Mouse (Mus musculus): ENCODE data around the gene Dgat2. TPM values are rescaled to one million over a fixed set of nuclear protein-coding genes. Genes with fewer than 3 reads are reported as not detected.

Gene Dgat2
- polyA plus RNA-seq, 1 experiment from 2014 or later, result 10.6 TPM

DNA sequence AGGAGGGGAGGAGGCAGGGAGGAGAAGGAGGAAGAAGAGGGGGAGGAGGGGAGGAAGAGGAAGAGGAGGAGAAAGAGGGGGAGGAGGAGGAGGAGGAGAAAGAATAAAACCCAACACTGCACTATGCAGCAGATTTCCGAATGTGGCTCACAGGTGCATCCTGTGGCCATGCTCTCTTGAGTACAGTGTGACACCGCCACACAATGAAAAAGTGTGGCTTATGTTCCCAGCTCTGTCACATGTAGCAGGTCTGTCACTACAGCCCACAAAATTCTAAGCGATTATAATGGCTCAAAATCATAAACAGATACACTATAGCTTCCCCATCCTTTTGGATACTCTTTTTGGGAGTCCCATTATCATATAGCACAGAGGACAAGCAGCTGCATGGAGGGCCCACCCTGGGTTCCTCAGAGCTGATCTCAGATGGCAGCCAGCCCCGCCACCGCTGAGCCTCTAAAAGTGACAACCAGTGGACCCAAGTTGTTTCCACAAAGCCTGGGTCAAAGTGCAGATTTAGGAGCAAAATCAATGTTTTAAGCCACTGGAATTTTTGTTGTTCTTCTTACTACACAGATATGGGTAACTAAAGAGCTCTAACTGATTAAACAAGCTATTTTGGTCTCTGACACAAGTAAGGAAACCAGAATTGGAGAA is 61.5 kb downstream of the Dgat2 start:
- Histone ChIP-seq H3K27ac (replicated peaks; ENCODE audit: low read depth, low read length) (no peak overlapping the region), H3K36me3 (ENCODE audit: control insufficient read depth, insufficient read depth, low read length) (peaks cover 3% of the 10 kb centered on the region; the same call in 1 of the 2 replicates), H3K4me3 (ENCODE audit: low read depth, low read length) (no peak overlapping the region), H3K27me3 (ENCODE audit: control insufficient read depth, insufficient read depth, low read length) (no peaks in the 10 kb centered on the region), H3K9me3 (ENCODE audit: control insufficient read depth, low read length) (no peaks in the 10 kb centered on the region), H3K9ac (ENCODE audit: low read length) (no peak overlapping the region), H3K4me2 (ENCODE audit: low read depth, severe bottlenecking) (no peak overlapping the region), H3K4me1 (ENCODE audit: control insufficient read depth, insufficient read depth, low read length) (no peaks in the 10 kb centered on the region)
- ATAC-seq (ENCODE audit: insufficient number of reproducible peaks, low FRiP score, low TSS enrichment, low read depth) (no peak), DNase-seq (ENCODE audit: low spot score) (no peak)
- 90% methylated on average over 5 of the region's 5 CpGs for WGBS

DNA sequence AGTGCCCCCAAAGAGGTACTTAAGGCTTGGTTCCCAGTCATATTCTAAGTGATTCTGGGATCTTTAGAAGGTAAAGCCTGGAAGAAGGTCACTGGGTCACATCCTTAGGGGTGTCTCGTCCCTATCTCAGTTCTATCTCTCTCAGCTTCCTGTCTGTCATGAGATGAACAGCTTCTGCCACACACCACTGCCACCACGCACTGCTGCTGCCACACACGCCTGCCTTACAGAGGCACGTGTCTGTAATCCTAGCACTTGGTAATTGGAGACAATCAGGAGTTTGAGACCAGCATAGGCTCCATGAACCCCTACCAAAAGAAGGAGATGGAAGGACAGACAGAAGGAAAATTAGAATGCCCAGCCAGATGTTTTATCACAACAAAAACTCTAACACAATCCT is 62.4 kb downstream of the Dgat2 start:
- 67% methylated on average over 4 of the region's 4 CpGs for whole genome bisulfite sequencing
- H3K27me3 ChIP-seq (ENCODE audit: control insufficient read depth, insufficient read depth, low read length), result no peaks in the 10 kb centered on the region
- H3K9me3 ChIP-seq (ENCODE audit: control insufficient read depth, low read length), result no peaks in the 10 kb centered on the region
- peaks cover 3% of the 10 kb centered on the region; the same call in 1 of the 2 replicates for H3K36me3 ChIP-seq (ENCODE audit: control insufficient read depth, insufficient read depth, low read length)
- H3K9ac ChIP-seq (ENCODE audit: low read length), result no peak overlapping the region
- H3K4me2 ChIP-seq (ENCODE audit: low read depth, severe bottlenecking), result no peak overlapping the region
- ATAC-seq (ENCODE audit: insufficient number of reproducible peaks, low FRiP score, low TSS enrichment, low read depth) (no peak), DNase-seq (ENCODE audit: low spot score) (no peak)
- H3K4me3 ChIP-seq (ENCODE audit: low read depth, low read length), result no peak overlapping the region
- no peak overlapping the region for H3K27ac ChIP-seq (replicated peaks; ENCODE audit: low read depth, low read length)
- H3K4me1 ChIP-seq (ENCODE audit: control insufficient read depth, insufficient read depth, low read length), result no peaks in the 10 kb centered on the region

DNA sequence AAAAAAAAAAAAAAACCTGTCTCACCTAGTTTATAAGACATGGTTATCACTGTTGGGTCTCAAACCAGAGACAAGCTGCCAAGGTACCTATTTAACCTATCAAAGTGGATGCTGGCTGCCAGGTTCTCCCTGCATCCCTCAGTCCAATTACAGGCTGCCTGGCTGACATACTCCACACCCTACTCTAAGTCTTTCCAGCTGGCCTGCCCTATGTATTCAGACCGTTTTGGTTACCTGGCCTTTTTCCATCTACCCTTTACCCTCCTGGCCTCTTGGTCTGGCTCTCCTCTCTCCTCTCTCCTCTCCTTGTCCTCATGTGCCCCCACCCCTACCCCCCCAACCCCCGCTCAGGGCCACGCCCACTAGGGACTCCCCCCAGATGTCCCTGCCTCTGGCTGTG is 65.7 kb downstream of the Dgat2 start:
- no peak for ATAC-seq (ENCODE audit: insufficient number of reproducible peaks, low FRiP score, low TSS enrichment, low read depth)
- Histone ChIP-seq H3K9me3 (ENCODE audit: control insufficient read depth, low read length) (no peaks in the 10 kb centered on the region), H3K27me3 (ENCODE audit: control insufficient read depth, insufficient read depth, low read length) (no peaks in the 10 kb centered on the region), H3K4me3 (ENCODE audit: low read depth, low read length) (no peak overlapping the region), H3K27ac (replicated peaks; ENCODE audit: low read depth, low read length) (no peak overlapping the region), H3K36me3 (ENCODE audit: control insufficient read depth, insufficient read depth, low read length) (no peaks in the 10 kb centered on the region), H3K9ac (ENCODE audit: low read length) (no peak overlapping the region), H3K4me2 (ENCODE audit: low read depth, severe bottlenecking) (no peak overlapping the region), H3K4me1 (ENCODE audit: control insufficient read depth, insufficient read depth, low read length) (no peaks in the 10 kb centered on the region)
- DNase-seq (ENCODE audit: low spot score), result no peak
- WGBS, result 58% methylated on average over 3 of the region's 3 CpGs

DNA sequence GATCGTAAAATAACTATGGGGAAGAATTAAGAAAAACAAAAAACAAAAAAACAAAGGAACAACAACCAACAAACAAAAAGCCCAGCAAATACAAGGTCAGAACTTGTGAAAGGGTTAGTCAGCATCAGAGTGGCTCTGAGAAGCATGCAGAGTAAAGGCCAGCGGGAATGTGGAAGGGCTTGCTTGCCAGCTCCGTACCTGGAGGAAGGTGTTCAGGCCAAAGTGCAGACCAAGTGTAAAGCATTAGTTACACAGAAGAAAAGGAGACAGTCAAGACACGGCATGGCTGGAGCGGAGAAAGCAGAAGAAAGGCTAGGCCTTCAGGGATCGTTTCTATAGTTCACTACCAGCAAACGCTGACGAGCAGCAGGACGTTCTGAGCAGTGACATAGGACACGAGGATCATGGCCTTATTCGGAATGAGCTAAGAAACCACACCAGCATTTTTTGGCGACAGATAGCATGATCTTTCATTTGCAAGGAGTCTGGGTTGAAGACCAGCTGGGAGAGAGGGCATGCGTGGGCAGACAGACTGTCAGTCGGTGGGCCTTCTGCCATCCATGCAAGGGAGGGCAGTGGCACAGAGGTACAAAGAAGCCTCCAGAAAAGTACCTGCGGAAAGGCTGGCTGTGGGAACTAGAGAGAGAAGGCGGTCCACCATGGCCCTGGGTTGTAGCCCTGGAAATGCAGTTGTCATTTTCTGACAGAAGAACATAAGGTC is 68.4 kb downstream of the Dgat2 start:
- no peak overlapping the region for H3K27ac ChIP-seq (replicated peaks; ENCODE audit: low read depth, low read length)
- DNase-seq (ENCODE audit: low spot score) (no peak), ATAC-seq (ENCODE audit: insufficient number of reproducible peaks, low FRiP score, low TSS enrichment, low read depth) (no peak)
- H3K36me3 ChIP-seq (ENCODE audit: control insufficient read depth, insufficient read depth, low read length), result no peaks in the 10 kb centered on the region
- no peaks in the 10 kb centered on the region for H3K27me3 ChIP-seq (ENCODE audit: control insufficient read depth, insufficient read depth, low read length)
- 85% methylated on average over 16 of the region's 16 CpGs for WGBS
- H3K4me2 ChIP-seq (ENCODE audit: low read depth, severe bottlenecking), result no peak overlapping the region
- no peaks in the 10 kb centered on the region for H3K9me3 ChIP-seq (ENCODE audit: control insufficient read depth, low read length)
- no peak overlapping the region for H3K4me3 ChIP-seq (ENCODE audit: low read depth, low read length)
- no peak overlapping the region for H3K9ac ChIP-seq (ENCODE audit: low read length)
- H3K4me1 ChIP-seq (ENCODE audit: control insufficient read depth, insufficient read depth, low read length), result no peaks in the 10 kb centered on the region

DNA sequence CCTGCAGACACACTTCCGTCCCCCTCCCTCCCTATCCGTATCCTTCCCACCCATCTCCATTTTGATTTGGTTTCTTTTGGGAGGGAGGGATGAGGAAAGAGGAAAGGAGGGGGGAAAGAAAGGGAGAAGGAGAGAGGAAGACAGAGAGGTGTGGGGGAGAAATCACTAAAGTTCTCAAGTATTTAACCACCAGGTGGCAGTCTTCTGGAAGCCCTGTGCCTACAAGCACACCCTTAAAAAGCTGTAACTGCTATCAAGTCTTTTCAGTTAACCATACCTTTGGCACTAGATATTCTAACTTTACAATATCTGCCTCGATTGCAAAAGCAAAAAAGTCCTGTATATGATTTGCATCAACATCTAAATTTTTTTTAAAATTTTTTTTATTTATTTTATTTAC is 75.0 kb downstream of the Dgat2 start:
- no peak for DNase-seq (ENCODE audit: low spot score)
- H3K4me1 ChIP-seq (ENCODE audit: control insufficient read depth, insufficient read depth, low read length), result no peaks in the 10 kb centered on the region; the same call in 1 of the 2 replicates
- 44% methylated on average over 3 of the region's 3 CpGs for WGBS

DNA sequence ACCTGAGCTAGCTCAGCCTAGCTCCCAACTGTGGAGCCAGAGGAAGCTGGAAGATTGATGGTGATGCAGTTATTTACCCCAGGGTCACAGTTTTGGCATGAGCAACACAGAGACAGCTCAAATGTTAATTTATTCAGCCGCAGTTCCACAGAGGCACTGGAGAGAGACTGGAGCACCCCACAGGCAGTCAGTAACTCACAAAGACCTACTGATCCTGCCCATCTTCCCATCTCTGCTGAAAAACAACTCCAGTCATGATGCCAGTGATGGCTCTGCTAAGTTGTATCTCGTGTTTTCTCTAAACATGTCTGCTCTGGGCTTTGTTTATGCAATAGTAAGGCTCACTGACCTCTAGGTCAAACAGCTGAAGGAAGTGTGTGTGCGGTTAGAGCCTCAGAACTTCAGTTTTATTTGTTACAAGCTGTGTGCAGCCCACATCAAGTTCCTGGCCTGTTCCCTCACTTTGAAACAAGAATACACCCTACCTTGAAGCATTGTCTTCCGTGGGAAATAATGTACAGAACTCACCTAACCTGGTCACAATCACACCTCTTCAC is 75.7 kb downstream of the Dgat2 start:
- Histone ChIP-seq H3K9ac (ENCODE audit: low read length) (no peak overlapping the region), H3K4me2 (ENCODE audit: low read depth, severe bottlenecking) (no peak overlapping the region), H3K9me3 (ENCODE audit: control insufficient read depth, low read length) (no peaks in the 10 kb centered on the region), H3K4me1 (ENCODE audit: control insufficient read depth, insufficient read depth, low read length) (peaks cover 1% of the 10 kb centered on the region), H3K4me3 (ENCODE audit: low read depth, low read length) (no peak overlapping the region), H3K27ac (replicated peaks; ENCODE audit: low read depth, low read length) (no peak overlapping the region), H3K36me3 (ENCODE audit: control insufficient read depth, insufficient read depth, low read length) (no peaks in the 10 kb centered on the region; the same call in 1 of the 2 replicates), H3K27me3 (ENCODE audit: control insufficient read depth, insufficient read depth, low read length) (no peaks in the 10 kb centered on the region)
- 28% methylated on average over 4 of the region's 4 CpGs for WGBS
- DNase-seq (ENCODE audit: low spot score) (no peak), ATAC-seq (ENCODE audit: insufficient number of reproducible peaks, low FRiP score, low TSS enrichment, low read depth) (no peak)

More for the DNA sequence above, 75.0 kb downstream of the Dgat2 start:
- Histone ChIP-seq H3K36me3 (ENCODE audit: control insufficient read depth, insufficient read depth, low read length) (no peaks in the 10 kb centered on the region; the same call in 1 of the 2 replicates), H3K27ac (replicated peaks; ENCODE audit: low read depth, low read length) (no peak overlapping the region), H3K4me2 (ENCODE audit: low read depth, severe bottlenecking) (no peak overlapping the region), H3K9ac (ENCODE audit: low read length) (no peak overlapping the region), H3K27me3 (ENCODE audit: control insufficient read depth, insufficient read depth, low read length) (no peaks in the 10 kb centered on the region), H3K9me3 (ENCODE audit: control insufficient read depth, low read length) (no peaks in the 10 kb centered on the region), H3K4me3 (ENCODE audit: low read depth, low read length) (no peak overlapping the region)
- ATAC-seq (ENCODE audit: insufficient number of reproducible peaks, low FRiP score, low TSS enrichment, low read depth), result no peak

Other genes starting within 250 kb of the Dgat2 start
- 11.8 and 14.8 TPM in 2 replicates for gene Uvrag, start 41.6 kb downstream of the Dgat2 start, polyA plus RNA-seq (2014; fragmentation: Nextera tagmentation; extraction: Ambion mirVana)
- gene Mogat2, start 55.9 kb upstream of the Dgat2 start, polyA plus RNA-seq (2014; fragmentation: Nextera tagmentation; extraction: Ambion mirVana), result 37.0 and 41.3 TPM in 2 replicates
- gene Map6, start 84.7 kb upstream of the Dgat2 start, polyA plus RNA-seq (2014; fragmentation: Nextera tagmentation; extraction: Ambion mirVana), result 4.1 and 4.7 TPM in 2 replicates
- 413 and 429 TPM in 2 replicates for gene Serpinh1, start 170.5 kb upstream of the Dgat2 start, polyA plus RNA-seq (2014; fragmentation: Nextera tagmentation; extraction: Ambion mirVana)
- 7.9 and 8.5 TPM in 2 replicates for gene Gdpd5, start 198.7 kb upstream of the Dgat2 start, polyA plus RNA-seq (2014; fragmentation: Nextera tagmentation; extraction: Ambion mirVana)